Mouse (Mus musculus) olfactory bulb, adult 2 months (tissue): Measurements from ENCODE around the gene Cs. TPM values are rescaled to one million over a fixed set of nuclear protein-coding genes. Genes with fewer than 3 reads are reported as not detected.

Experiments
- H3K27ac ChIP-seq: fragments of 200-500 bp; 2 replicates; pipeline ENCODE4 v1.5.1; 2012; ENCODE audit warnings: low read depth, low read length; ENCODE audit not compliant: insufficient read depth
- H3K4me1 ChIP-seq: fragments of 200-500 bp; 2 replicates; pipeline ENCODE4 v1.6.1; 2012; ENCODE audit warnings: low read length; ENCODE audit not compliant: control insufficient read depth, insufficient read depth
- H3K4me3 ChIP-seq: fragments of 200-500 bp; 2 replicates; pipeline ENCODE4 v1.5.1; 2012; ENCODE audit warnings: mild to moderate bottlenecking, low read depth, low read length, moderate library complexity; ENCODE audit not compliant: insufficient read depth
- CTCF ChIP-seq: fragments of 200-500 bp; IDR thresholded peaks from 2 replicates; pipeline ENCODE4 v1.5.1; 2012; ENCODE audit warnings: low read depth, mild to moderate bottlenecking, low read length, moderate library complexity; ENCODE audit not compliant: insufficient read depth
- POLR2A ChIP-seq: fragments of 200-500 bp; IDR thresholded peaks from 2 replicates; pipeline ENCODE4 v1.6.1; 2012; ENCODE audit warnings: mild to moderate bottlenecking, low read depth, low read length, moderate library complexity; ENCODE audit not compliant: insufficient read depth
- WGBS: fragments of 180-500 bp; shearing (Covaris S2); methylation state at CpG from one replicate; pipeline ENCODE4 v1.1.7; 2018; 5-methylcytosine and 5-hydroxymethylcytosine counted together
- polyA plus RNA-seq: library from polyadenylated mRNA; stranded (reverse); fragments of >200 nt; gene quantifications from 2 replicates; pipeline ENCODE4 v1.2.4, GENCODE M21; 2012; ENCODE audit warnings: low replicate concordance; ENCODE audit not compliant: missing spikeins, insufficient read depth, insufficient read length

Cs gene
- polyA plus RNA-seq, 1 experiment: not detected

- Histone ChIP-seq H3K4me3 (peak within 1 kb of the TSS; percentile 96), H3K27ac (peak within 1 kb of the TSS; percentile 100), H3K4me1 (peaks cover 16% of the 10 kb centered on the region)
- WGBS: 4% methylated on average over 56 of the region's 73 CpGs
- TF ChIP-seq POLR2A: peak; percentile 93
- peak; percentile 45; the same call in 1 of the 2 replicates for TF ChIP-seq CTCF
Measured at GRCm38 (mm10) chr10:128376455-128377211, 39.1 kb downstream of the Cs start, which contains the start of gene Ankrd52. Gene Ankrd52 (plus strand): TSS chr10:128377115.

GRCm38 (mm10) chr10:128377222-128377939 is 39.8 kb downstream of the Cs start:
- WGBS: 1% methylated on average over 46 of the region's 47 CpGs
- H3K4me1 ChIP-seq: peaks cover 16% of the 10 kb centered on the region
- peak overlapping the region; percentile 66 for H3K27ac ChIP-seq
- TF ChIP-seq CTCF: no peak
- TF ChIP-seq POLR2A: no peak; the same call in 1 of the 2 replicates
- H3K4me3 ChIP-seq: peak overlapping the region; percentile 96

- peak overlapping the region; percentile 66 for H3K27ac ChIP-seq
- TF ChIP-seq POLR2A (no peak), CTCF (no peak)
- peaks cover 16% of the 10 kb centered on the region for H3K4me1 ChIP-seq
- WGBS: 37% methylated on average over 14 of the region's 14 CpGs
- H3K4me3 ChIP-seq: peak overlapping the region; percentile 96
Measured at GRCm38 (mm10) chr10:128377940-128378448, 40.5 kb downstream of the Cs start.

GRCm38 (mm10) chr10:128378462-128378861 is 40.9 kb downstream of the Cs start:
- H3K4me1 ChIP-seq: peaks cover 16% of the 10 kb centered on the region
- peak overlapping the region; percentile 96 for H3K4me3 ChIP-seq
- H3K27ac ChIP-seq: peak overlapping the region; percentile 66; the same call in 1 of the 2 replicates
- no peak for TF ChIP-seq POLR2A
- TF ChIP-seq CTCF: no peak
- 13% methylated on average over 3 of the region's 3 CpGs for WGBS

GRCm38 (mm10) chr10:128379260-128379659 is 41.7 kb downstream of the Cs start:
- H3K27ac ChIP-seq: no peak overlapping the region
- WGBS: 58% methylated on average over 7 of the region's 7 CpGs
- no peak overlapping the region for H3K4me3 ChIP-seq
- no peak for TF ChIP-seq POLR2A
- TF ChIP-seq CTCF: no peak
- H3K4me1 ChIP-seq: peaks cover 16% of the 10 kb centered on the region

- TF ChIP-seq POLR2A (no peak), CTCF (no peak)
- Histone ChIP-seq H3K4me3 (no peak overlapping the region), H3K27ac (no peak overlapping the region), H3K4me1 (peaks cover 16% of the 10 kb centered on the region)
- WGBS: 86% methylated on average over 5 of the region's 5 CpGs
Measured at GRCm38 (mm10) chr10:128380565-128380964, 43.0 kb downstream of the Cs start.

GRCm38 (mm10) chr10:128382482-128382881 is 44.9 kb downstream of the Cs start:
- WGBS: 89% methylated on average over 8 of the region's 8 CpGs
- no peak overlapping the region for H3K27ac ChIP-seq
- peaks cover 13% of the 10 kb centered on the region for H3K4me1 ChIP-seq
- no peak for TF ChIP-seq CTCF
- no peak for TF ChIP-seq POLR2A
- no peak overlapping the region for H3K4me3 ChIP-seq

- no peak for TF ChIP-seq CTCF
- no peak for TF ChIP-seq POLR2A
- 89% methylated on average over 7 of the region's 7 CpGs for WGBS
- Histone ChIP-seq H3K4me1 (peaks cover 10% of the 10 kb centered on the region), H3K27ac (no peak overlapping the region), H3K4me3 (no peak overlapping the region)
Measured at GRCm38 (mm10) chr10:128385902-128386301, 48.4 kb downstream of the Cs start.

GRCm38 (mm10) chr10:128388941-128389340 is 51.4 kb downstream of the Cs start:
- Histone ChIP-seq H3K4me1 (peaks cover 17% of the 10 kb centered on the region; the same call in 1 of the 2 replicates), H3K27ac (no peak overlapping the region), H3K4me3 (no peak overlapping the region)
- 49% methylated on average over 14 of the region's 14 CpGs for WGBS
- TF ChIP-seq POLR2A (no peak), CTCF (no peak)
